In genomic region chr4:132567361-132567779, GRCm38 (mm10) we compare ENCODE assay signal across 13 mouse cellular contexts. TPM values are rescaled to one million over a fixed set of nuclear protein-coding genes. Genes with fewer than 3 reads are reported as not detected.
DNase-seq lines count a peak whose midpoint lies in the region; ATAC-seq lines count a peak whose summit lies in the region.
"Had no signal": no experiment of that assay in that cellular context is flagged by ENCODE, and none has a peak within 500 bp of the region (broad histone marks: within the 10 kb centered on the region; RNA-seq: fewer than 3 reads in every experiment).

No protein-coding gene starts in this region.

- H3K27me3 ChIP-seq in kidney, embryonic 16.5 days (ENCODE audit: insufficient read depth, low read length) = no peaks in the 10 kb centered on the region
- H3K27me3 ChIP-seq: neural tube, embryonic 12.5 days had no signal

- H3K9ac ChIP-seq in kidney, embryonic 16.5 days (replicated peaks; ENCODE audit: low read length) = no peak overlapping the region
- H3K9ac ChIP-seq: liver, postnatal 0 days had no signal

- intact Hi-C loops in heart, postnatal 36 days (cut with DNase I) = no loop called here

- H3K4me1 ChIP-seq in kidney, embryonic 16.5 days (ENCODE audit: insufficient read depth, low read length) = no peaks in the 10 kb centered on the region
- H3K4me1 ChIP-seq: neural tube, embryonic 12.5 days had no signal

- H3K36me3 ChIP-seq in kidney, embryonic 16.5 days (ENCODE audit: insufficient read depth, low read length) = no peaks in the 10 kb centered on the region
- H3K36me3 ChIP-seq: neural tube, embryonic 12.5 days had no signal

- H3K4me2 ChIP-seq in kidney, embryonic 16.5 days (replicated peaks; ENCODE audit: low read depth, low read length) = no peak overlapping the region
- H3K4me2 ChIP-seq: neural tube, embryonic 12.5 days had no signal

- no peak overlapping the region for H3K27ac ChIP-seq in kidney, embryonic 16.5 days (ENCODE audit: low read length)
- H3K27ac ChIP-seq: hindbrain, postnatal 0 days; neural tube, embryonic 12.5 days had no signal

- ATAC-seq in kidney, embryonic 16.5 days (ENCODE audit: low FRiP score, low TSS enrichment) = no peak
- ATAC-seq in neutrophil, adult 5-6 weeks (ENCODE audit: extremely low read depth, insufficient number of reproducible peaks, low FRiP score, poor library complexity, severe bottlenecking) = peak; percentile 28; the same call in 1 of the 2 replicates
- ATAC-seq: hindbrain, postnatal 0 days; liver, postnatal 0 days had no signal

- no peak overlapping the region for H3K4me3 ChIP-seq in kidney, embryonic 16.5 days (ENCODE audit: low read length)
- H3K4me3 ChIP-seq: neural tube, embryonic 12.5 days had no signal

- 0 out of 2 replicates have a peak, but pooled peaks cover 4% of the 10 kb centered on the region for H3K9me3 ChIP-seq in kidney, embryonic 16.5 days (ENCODE audit: low read length)
- H3K9me3 ChIP-seq: neural tube, embryonic 12.5 days had no signal

- DNase-seq in kidney, postnatal 10 days = peak; percentile 26
- peak; percentile 40 for DNase-seq in adrenal gland, postnatal 10 days
- DNase-seq in heart, postnatal 36 days = peak; percentile 23 to 25
- no peak for DNase-seq in right cerebral cortex, postnatal 36 days (ENCODE audit: low spot score in 2 of 2)
- DNase-seq in ovary, postnatal 36 days (ENCODE audit: low spot score) = no peak
- DNase-seq: layer of hippocampus, postnatal 36 days; liver, postnatal 0 days; spleen, adult 18-20 months; thymus, postnatal 4 days had no signal

- 61% methylated on average over 9 of the region's 9 CpGs for WGBS in kidney, embryonic 16.5 days

RNA-seq across cellular contexts. Expression of gene Ptafr, which starts 3.5 kb away (rescaled TPM):
- polyA plus RNA-seq in kidney, embryonic 16.5 days (2015; fragmentation: Nextera tagmentation; extraction: Ambion mirVana) = 0.29 and 0.54 TPM in 2 replicates
- total RNA-seq in adrenal gland, postnatal 10 days (2021) = 1 to 10 TPM; 1.9 to 2.3 TPM
- total RNA-seq in heart, postnatal 36 days (2021) = 1 to 10 TPM; 1.8 to 3.2 TPM
- 135 and 136 TPM in 2 replicates for total RNA-seq in neutrophil, adult 5-6 weeks (2017)

RNA-seq across cellular contexts. Expression of gene Dnajc8, which starts 32.0 kb away (rescaled TPM):
- 159 and 164 TPM in 2 replicates for polyA plus RNA-seq in kidney, embryonic 16.5 days (2015; fragmentation: Nextera tagmentation; extraction: Ambion mirVana)
- 10 to 100 TPM; 73.9 to 87.0 TPM for total RNA-seq in adrenal gland, postnatal 10 days (2021)
- total RNA-seq in heart, postnatal 36 days (2021) = 10 to 100 TPM; 50.9 to 63.2 TPM
- total RNA-seq in neutrophil, adult 5-6 weeks (2017) = 327 and 337 TPM in 2 replicates

RNA-seq across cellular contexts. Expression of gene Atpif1, which starts 33.9 kb away (rescaled TPM):
- polyA plus RNA-seq in kidney, embryonic 16.5 days (2015; fragmentation: Nextera tagmentation; extraction: Ambion mirVana) = 1,057 and 1,144 TPM in 2 replicates
- total RNA-seq in adrenal gland, postnatal 10 days (2021) = 100 to 1,000 TPM; 311 to 337 TPM
- 100 to 1,000 TPM; 311 to 330 TPM for total RNA-seq in heart, postnatal 36 days (2021)
- total RNA-seq in neutrophil, adult 5-6 weeks (2017) = 127 and 138 TPM in 2 replicates

RNA-seq across cellular contexts. Expression of gene Sesn2, which starts 57.1 kb away (rescaled TPM):
- polyA plus RNA-seq in kidney, embryonic 16.5 days (2015; fragmentation: Nextera tagmentation; extraction: Ambion mirVana) = 20.4 and 21.2 TPM in 2 replicates
- total RNA-seq in adrenal gland, postnatal 10 days (2021) = 10 to 100 TPM; 11.6 to 26.0 TPM
- 1 to 10 TPM; 3.3 to 4.1 TPM for total RNA-seq in heart, postnatal 36 days (2021)
- total RNA-seq in neutrophil, adult 5-6 weeks (2017) = 30.6 and 33.4 TPM in 2 replicates

Comparison
In these comparisons a context has a peak if more than half of its experiments do, and no peak if none do; other contexts are left out.
1. DNase-seq: peak in kidney, postnatal 10 days (single experiment), adrenal gland, postnatal 10 days (single experiment) and heart, postnatal 36 days (2 of 2); none in right cerebral cortex, postnatal 36 days (0 of 2) and ovary, postnatal 36 days (single experiment).
2. RNA of gene Ptafr, which starts 3.5 kb away (total RNA-seq): 135 to 136 TPM in neutrophil, adult 5-6 weeks; 1.8 to 3.2 TPM in heart, postnatal 36 days and 1.9 to 2.3 TPM in adrenal gland, postnatal 10 days; every median in the first group is over 10 times any median in the second.